Comparison of ENCODE assay signal across 22 mouse cellular contexts in the genomic region with DNA sequence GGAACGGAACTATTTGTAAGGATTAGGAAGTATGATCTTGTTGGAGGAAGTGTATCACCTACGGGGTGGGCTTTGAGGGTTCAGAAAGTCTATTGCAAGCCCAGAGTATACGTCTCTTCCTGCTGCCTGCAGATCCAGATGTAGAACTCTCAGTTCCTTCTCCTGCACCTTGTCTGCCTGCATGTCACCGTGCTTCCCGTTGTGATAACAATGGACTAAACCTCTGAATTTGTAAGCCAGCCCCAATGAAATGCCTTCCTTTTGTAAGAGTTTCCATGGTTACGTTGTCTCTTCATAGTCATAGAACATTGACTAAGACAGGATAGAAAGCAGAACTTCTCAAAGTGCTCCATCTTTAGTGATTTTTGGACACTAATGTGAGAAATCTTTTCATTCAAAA. TPM values are rescaled to one million over a fixed set of nuclear protein-coding genes. Genes with fewer than 3 reads are reported as not detected.
"Had no signal": no experiment of that assay in that cellular context is flagged by ENCODE, and none has a peak within 500 bp of the region (broad histone marks: within the 10 kb centered on the region; RNA-seq: fewer than 3 reads in every experiment).

No protein-coding gene starts in this region.

- H3K9me3 ChIP-seq: limb, embryonic 12.5 days; megakaryocyte, embryonic 14.5 days; midbrain, embryonic 15.5 days; neural tube, embryonic 13.5 days had no signal

- DNase-seq: kidney, adult 2 months; kidney, postnatal 25 days; layer of hippocampus, adult 9-11 months; layer of hippocampus, postnatal 36 days; liver; lung, adult 2 months; lung, postnatal 36 days; retina, postnatal 1 day; thymus, adult 18-20 months; thymus, postnatal 25 days had no signal

- H3K4me1 ChIP-seq: limb, embryonic 12.5 days; midbrain, embryonic 15.5 days; neural tube, embryonic 13.5 days had no signal

- H3K9ac ChIP-seq: limb, embryonic 12.5 days; liver, embryonic 14.5 days; midbrain, embryonic 15.5 days; neural tube, embryonic 13.5 days had no signal

- H3K4me2 ChIP-seq: limb, embryonic 12.5 days; midbrain, embryonic 11.5 days; midbrain, embryonic 15.5 days; neural tube, embryonic 13.5 days had no signal

- ATAC-seq: lung, postnatal 0 days; midbrain, embryonic 15.5 days had no signal

- H3K4me3 ChIP-seq: limb, embryonic 12.5 days; megakaryocyte, embryonic 14.5 days; midbrain, embryonic 15.5 days; neural tube, embryonic 13.5 days had no signal

- H3K27me3 ChIP-seq: midbrain, embryonic 15.5 days; neural tube, embryonic 13.5 days had no signal

- H3K36me3 ChIP-seq: limb, embryonic 12.5 days; midbrain, embryonic 15.5 days; neural tube, embryonic 13.5 days had no signal

- H3K27ac ChIP-seq: limb, embryonic 12.5 days; liver, embryonic 14.5 days; midbrain, embryonic 15.5 days; neural tube, embryonic 13.5 days had no signal

RNA-seq across cellular contexts. Expression of a gene that starts 0.7 kb away (rescaled TPM):
- total RNA-seq: layer of hippocampus, postnatal 36 days; left cerebral cortex, adult 8-10 months; left cerebral cortex, postnatal 36 days had no signal
- polyA plus RNA-seq: kidney, embryonic 16.5 days; limb, embryonic 12.5 days; liver, embryonic 14.5 days; lung, adult 2 months; lung, postnatal 0 days; midbrain, embryonic 11.5 days; midbrain, embryonic 15.5 days; neural tube, embryonic 13.5 days; spleen, adult 2 months; stomach, embryonic 16.5 days had no signal
